Mouse (Mus musculus) right cerebral cortex, postnatal 10 days (tissue): ENCODE data around the gene P2ry10b.

Source experiments
- DNase-seq, 2 experiments: peaks; one replicate each; pipeline ENCODE4 v3.0.0; 2021; ENCODE audit warnings: low spot score in 2 of 2

Gene P2ry10b

DNA sequence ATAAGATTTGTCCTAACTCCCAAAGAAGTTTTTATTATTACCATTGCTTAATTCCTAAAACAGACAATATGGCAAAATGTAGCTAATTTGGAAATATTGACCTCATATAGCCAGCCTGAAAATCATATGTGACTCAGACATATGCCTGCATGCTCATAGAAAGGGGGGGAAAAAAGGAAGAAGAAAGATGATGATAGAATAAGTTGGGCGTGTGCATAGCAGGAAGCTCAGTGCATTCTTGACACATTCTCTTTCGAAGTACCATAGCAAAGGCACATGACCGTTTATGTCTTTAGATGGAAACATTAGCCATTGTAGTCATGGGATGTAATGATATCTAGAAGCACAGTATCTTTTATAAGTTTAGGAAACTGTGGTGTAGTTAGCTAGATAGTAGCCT, at the start of gene P2ry10b:
Gene P2ry10b (plus strand): TSS at position 247 of the 400 bp plus-strand sequence.
- no peak for DNase-seq

- no peak for DNase-seq
Measured at GRCm38 (mm10) chrX:107116333-107116732, 32.4 kb upstream of the P2ry10b start.

DNA sequence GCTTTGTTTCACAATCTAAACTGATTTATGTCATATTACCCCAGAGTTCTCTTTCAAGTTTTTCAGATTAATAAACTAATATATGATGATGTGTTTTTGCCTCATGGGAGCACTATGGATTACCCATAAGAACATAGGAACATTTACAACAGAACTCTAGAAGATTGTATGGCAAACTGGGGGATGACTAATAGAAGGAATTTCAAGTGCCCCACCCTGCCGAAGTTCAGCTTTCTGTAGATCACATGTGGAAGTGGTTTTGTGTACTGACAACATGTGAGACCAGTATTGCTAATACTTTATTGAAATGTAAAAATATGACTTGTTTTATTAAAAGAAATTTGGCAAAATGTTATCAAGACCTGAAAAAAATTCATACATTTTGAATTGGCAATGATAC, 31.7 kb upstream of the P2ry10b start:
- DNase-seq, result no peak

- DNase-seq, result no peak
Measured at GRCm38 (mm10) chrX:107143184-107143583, 5.5 kb upstream of the P2ry10b start.

DNA sequence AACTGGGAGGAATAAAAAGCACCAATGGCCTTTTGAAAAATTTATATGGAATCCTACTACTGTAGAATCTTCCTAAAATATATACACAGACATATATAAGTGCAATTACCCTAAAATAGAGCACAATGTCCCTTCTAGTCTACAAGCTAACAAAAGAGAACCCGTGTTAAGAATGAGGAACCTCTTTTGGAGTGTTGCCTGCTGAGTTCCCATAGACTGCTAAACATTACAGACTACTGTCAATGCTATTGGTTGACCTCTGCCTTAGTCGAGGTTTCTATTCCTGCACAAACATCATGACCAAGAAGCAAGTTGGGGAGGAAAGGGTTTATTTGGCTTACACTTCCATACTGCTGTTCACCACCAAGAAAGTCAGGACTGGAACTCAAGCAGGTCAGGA, 4.8 kb upstream of the P2ry10b start:
- no peak for DNase-seq

DNA sequence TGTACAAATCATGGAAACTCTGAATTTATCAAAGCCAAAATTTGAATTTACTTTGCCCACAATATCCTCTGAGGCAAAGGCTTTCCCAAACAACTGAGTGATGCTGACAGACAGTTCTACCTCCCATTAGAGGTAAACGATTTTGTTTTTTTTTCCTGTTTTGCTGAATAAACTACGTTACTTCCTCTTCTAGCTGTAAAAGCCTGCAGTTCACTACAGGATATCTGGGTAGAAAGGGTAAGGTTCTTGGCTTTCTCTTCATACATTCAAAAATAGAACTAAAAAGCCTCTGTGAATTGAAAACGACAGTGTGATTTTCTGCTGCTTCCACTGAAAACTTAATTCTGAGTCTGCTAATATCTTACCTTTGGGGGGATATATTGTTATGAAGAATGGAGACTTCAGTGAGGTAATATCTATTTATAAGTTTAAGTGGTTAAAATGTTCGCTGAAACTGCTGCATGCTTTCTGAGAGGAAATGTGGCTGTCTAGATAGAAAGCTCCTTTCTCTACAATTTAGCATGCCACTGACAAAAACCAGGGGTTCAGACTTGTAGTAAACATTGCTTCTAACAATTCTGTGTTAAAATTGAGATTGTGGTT, 765 bp downstream of the P2ry10b start:
- DNase-seq, result no peak

GRCm38 (mm10) chrX:107150027-107150426, 1.3 kb downstream of the P2ry10b start:
- DNase-seq, result peak; percentile 18 to 23

DNA sequence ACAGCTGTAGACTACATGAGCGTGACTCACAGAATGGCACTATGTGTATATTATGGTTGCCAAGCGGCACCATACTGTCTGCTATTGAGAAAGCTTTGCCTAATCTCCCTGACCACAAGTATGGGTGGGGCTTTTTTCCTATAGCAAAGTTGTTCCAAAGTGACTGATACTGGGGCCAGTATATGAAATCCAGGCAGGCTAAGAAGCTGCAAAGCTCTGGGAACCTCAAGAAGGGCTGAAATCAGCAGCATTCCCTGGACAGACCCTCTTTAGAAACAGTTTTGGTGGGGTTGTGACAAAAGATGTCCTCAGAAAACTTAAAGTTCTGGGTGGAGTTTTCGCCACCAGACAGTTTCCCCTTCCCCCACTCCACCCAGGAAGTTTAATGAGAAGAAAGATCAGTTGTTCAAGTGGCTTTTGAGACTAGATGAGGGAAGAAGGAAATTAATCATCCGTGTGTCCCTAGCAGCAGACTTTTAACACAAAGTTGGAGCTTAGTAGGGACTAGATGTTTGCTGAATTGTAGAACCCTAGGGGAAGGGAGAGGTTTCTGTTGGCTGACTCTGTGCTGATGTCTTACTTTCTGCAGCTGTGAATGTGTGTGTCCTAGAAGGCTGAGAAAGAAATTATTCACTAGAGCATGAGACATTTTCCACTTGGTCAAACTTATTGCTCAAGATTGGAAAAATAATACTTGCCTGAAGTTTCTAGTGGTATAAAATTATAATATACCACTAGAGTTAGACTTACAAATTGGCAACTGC, 2.2 kb downstream of the P2ry10b start:
- no peak for DNase-seq

GRCm38 (mm10) chrX:107156021-107156420, 7.3 kb downstream of the P2ry10b start:
- DNase-seq, result no peak

GRCm38 (mm10) chrX:107160496-107160895, 11.8 kb downstream of the P2ry10b start:
- DNase-seq, result no peak

- peak in 1 of 2 experiments; percentile 26 for DNase-seq
Measured at GRCm38 (mm10) chrX:107168281-107168680, 19.6 kb downstream of the P2ry10b start.

DNA sequence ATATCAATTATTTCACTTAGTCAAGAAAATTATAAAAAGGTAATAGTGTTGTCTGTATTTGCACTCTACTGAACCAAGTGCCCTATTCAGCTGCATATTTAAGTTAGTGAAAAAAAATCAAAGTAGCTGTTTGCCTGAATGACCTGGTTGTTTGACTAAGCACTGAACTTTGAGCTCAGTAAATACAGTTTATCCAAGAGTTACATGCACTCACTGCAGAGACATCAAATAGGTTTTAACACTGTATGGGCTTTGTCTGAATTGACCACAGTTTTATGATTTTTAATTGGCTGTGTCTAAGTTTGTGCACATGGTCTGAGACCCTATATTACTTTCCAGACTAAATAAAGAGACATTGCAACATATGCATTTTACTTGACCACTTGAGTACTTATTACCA, 20.4 kb downstream of the P2ry10b start:
- DNase-seq, result no peak

DNA sequence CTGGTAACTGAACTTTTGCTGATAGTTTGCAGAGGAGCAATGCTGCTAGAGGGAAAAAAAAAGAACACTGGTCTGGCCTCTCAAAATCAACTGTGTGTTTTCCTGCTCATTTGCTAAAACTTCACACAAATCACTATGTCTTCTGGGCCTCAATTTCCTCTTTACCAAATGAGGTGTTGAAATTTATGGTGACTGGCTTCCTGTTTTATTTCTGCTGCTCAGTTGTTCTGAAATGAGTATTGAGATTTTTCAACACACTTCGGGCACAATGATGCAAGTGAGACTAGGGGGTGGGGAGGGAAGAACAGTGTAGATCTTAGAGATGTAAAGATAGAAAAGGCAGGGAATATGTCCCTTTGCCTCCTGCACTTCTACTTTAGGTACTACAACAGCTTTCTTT, 30.0 kb downstream of the P2ry10b start:
- DNase-seq, result no peak

- no peak for DNase-seq
Measured at GRCm38 (mm10) chrX:107217577-107218090, 68.9 kb downstream of the P2ry10b start.
